Mouse (Mus musculus) neural tube, embryonic 12.5 days (tissue): ENCODE measurements at regions not wholly inside any gene's neighbourhood (a gene's known extent, or its start where the extent isn't known, plus 50 kb on each side); places are given as distances from the start of the nearest gene placed in this dataset.

Experiments
- ATAC-seq: fragments of 200-750 bp; cut with Nextera tagmentation; 2 replicates; pipeline ENCODE4 v1.8.0; 2017; ENCODE audit warnings: low read depth, mild to moderate bottlenecking, moderate TSS enrichment, moderate library complexity; ENCODE audit not compliant: low FRiP score
- H3K27ac ChIP-seq: fragments of 300-500 bp; sonication (generic); 2 replicates; pipeline ENCODE4 v1.5.1; 2016
- H3K27me3 ChIP-seq: fragments of 300-500 bp; sonication (generic); replicated peaks from 2 replicates; pipeline ENCODE4 v1.6.1; 2016; ENCODE audit warnings: mild to moderate bottlenecking
- H3K36me3 ChIP-seq: fragments of 300-500 bp; sonication (generic); 2 replicates; pipeline ENCODE4 v1.6.1; 2016; ENCODE audit warnings: mild to moderate bottlenecking
- H3K4me1 ChIP-seq: fragments of 300-500 bp; sonication (generic); 2 replicates; pipeline ENCODE4 v1.6.1; 2016
- H3K4me2 ChIP-seq: fragments of 300-500 bp; sonication (generic); replicated peaks from 2 replicates; pipeline ENCODE4 v1.6.1; 2016; ENCODE audit warnings: mild to moderate bottlenecking
- H3K4me3 ChIP-seq: fragments of 300-500 bp; sonication (generic); 2 replicates; pipeline ENCODE4 v1.5.1; 2016
- H3K9ac ChIP-seq: fragments of 300-500 bp; sonication (generic); 2 replicates; pipeline ENCODE4 v1.6.1; 2016; ENCODE audit warnings: mild to moderate bottlenecking
- H3K9me3 ChIP-seq: fragments of 300-500 bp; sonication (generic); 2 replicates; pipeline ENCODE4 v1.6.1; 2016; ENCODE audit warnings: mild to moderate bottlenecking
- WGBS: fragments of 180-500 bp; shearing (Covaris S2); methylation state at CpG from one replicate; pipeline ENCODE4 v1.1.7; 2016; 5-methylcytosine and 5-hydroxymethylcytosine counted together

- no peak for ATAC-seq
- no peak overlapping the region for H3K9ac ChIP-seq
- 41% methylated on average over 13 of the region's 13 CpGs for WGBS
- H3K27me3 ChIP-seq: no peaks in the 10 kb centered on the region
- H3K4me2 ChIP-seq: no peak overlapping the region
- H3K9me3 ChIP-seq: no peaks in the 10 kb centered on the region
- no peaks in the 10 kb centered on the region for H3K36me3 ChIP-seq
- H3K27ac ChIP-seq: no peak overlapping the region
- H3K4me1 ChIP-seq: no peaks in the 10 kb centered on the region
- no peak overlapping the region for H3K4me3 ChIP-seq
Measured at GRCm38 (mm10) chr8:88417307-88418095, 55.5 kb upstream of the Brd7 start.

- H3K4me3 ChIP-seq: no peak overlapping the region
- WGBS: 88% methylated on average over 2 of the region's 2 CpGs
- no peak overlapping the region for H3K27ac ChIP-seq
- H3K9ac ChIP-seq: no peak overlapping the region
- no peaks in the 10 kb centered on the region for H3K27me3 ChIP-seq
- no peaks in the 10 kb centered on the region for H3K4me1 ChIP-seq
- no peaks in the 10 kb centered on the region for H3K9me3 ChIP-seq
- no peaks in the 10 kb centered on the region for H3K36me3 ChIP-seq
- no peak for ATAC-seq
- H3K4me2 ChIP-seq: no peak overlapping the region
Measured at GRCm38 (mm10) chr8:88423264-88423663, 61.3 kb upstream of the Brd7 start.

- ATAC-seq: no peak
- Histone ChIP-seq H3K27me3 (no peaks in the 10 kb centered on the region), H3K9me3 (no peaks in the 10 kb centered on the region), H3K4me2 (no peak overlapping the region), H3K27ac (no peak overlapping the region), H3K9ac (no peak overlapping the region), H3K4me1 (no peaks in the 10 kb centered on the region), H3K36me3 (no peaks in the 10 kb centered on the region), H3K4me3 (no peak overlapping the region)
- WGBS: 75% methylated on average over 5 of the region's 5 CpGs
Measured at GRCm38 (mm10) chr8:88428560-88428959, 66.6 kb upstream of the Brd7 start.

GRCm38 (mm10) chr8:88431389-88431788 lies 69.4 kb upstream of the Brd7 start:
- no peaks in the 10 kb centered on the region for H3K9me3 ChIP-seq
- H3K27ac ChIP-seq: no peak overlapping the region
- H3K27me3 ChIP-seq: 0 out of 2 replicates have a peak, but pooled peaks cover 7% of the 10 kb centered on the region
- WGBS: 46% methylated on average over 6 of the region's 6 CpGs
- no peaks in the 10 kb centered on the region for H3K4me1 ChIP-seq
- no peaks in the 10 kb centered on the region for H3K36me3 ChIP-seq
- H3K4me3 ChIP-seq: no peak overlapping the region
- H3K4me2 ChIP-seq: no peak overlapping the region
- ATAC-seq: no peak
- no peak overlapping the region for H3K9ac ChIP-seq

GRCm38 (mm10) chr8:88435686-88436085 lies 73.7 kb upstream of the Brd7 start:
- no peak overlapping the region for H3K27ac ChIP-seq
- H3K27me3 ChIP-seq: 0 out of 2 replicates have a peak, but pooled peaks cover 7% of the 10 kb centered on the region
- H3K4me3 ChIP-seq: no peak overlapping the region
- H3K9ac ChIP-seq: no peak overlapping the region
- no peaks in the 10 kb centered on the region for H3K36me3 ChIP-seq
- ATAC-seq: no peak
- H3K4me1 ChIP-seq: 0 out of 2 replicates have a peak, but pooled peaks cover 7% of the 10 kb centered on the region
- no peak overlapping the region for H3K4me2 ChIP-seq
- no peaks in the 10 kb centered on the region for H3K9me3 ChIP-seq
- 90% methylated on average over 2 of the region's 2 CpGs for WGBS

- Histone ChIP-seq H3K9ac (no peak overlapping the region), H3K36me3 (no peaks in the 10 kb centered on the region), H3K4me3 (no peak overlapping the region), H3K27me3 (0 out of 2 replicates have a peak, but pooled peaks cover 6% of the 10 kb centered on the region), H3K9me3 (no peaks in the 10 kb centered on the region), H3K27ac (no peak overlapping the region), H3K4me2 (no peak overlapping the region), H3K4me1 (0 out of 2 replicates have a peak, but pooled peaks cover 7% of the 10 kb centered on the region)
- no peak for ATAC-seq
- WGBS: 81% methylated on average over 15 of the region's 15 CpGs
Measured at GRCm38 (mm10) chr8:88440219-88440618, 78.2 kb upstream of the Brd7 start.

- no peak overlapping the region for H3K4me3 ChIP-seq
- no peaks in the 10 kb centered on the region for H3K9me3 ChIP-seq
- no peak for ATAC-seq
- H3K27me3 ChIP-seq: no peaks in the 10 kb centered on the region
- H3K27ac ChIP-seq: no peak overlapping the region
- 31% methylated on average over 1 of the region's 1 CpGs for WGBS
- H3K4me1 ChIP-seq: peaks cover 13% of the 10 kb centered on the region
- no peaks in the 10 kb centered on the region for H3K36me3 ChIP-seq
- H3K4me2 ChIP-seq: no peak overlapping the region
- no peak overlapping the region for H3K9ac ChIP-seq
Measured at GRCm38 (mm10) chr8:88443397-88443796, 77.8 kb upstream of the Nkd1 start.

GRCm38 (mm10) chr8:88447406-88447805 lies 73.7 kb upstream of the Nkd1 start:
- H3K9ac ChIP-seq: no peak overlapping the region

GRCm38 (mm10) chr8:88447844-88448535 lies 73.2 kb upstream of the Nkd1 start:
- H3K36me3 ChIP-seq: no peaks in the 10 kb centered on the region
- WGBS: 67% methylated on average over 8 of the region's 9 CpGs
- no peak overlapping the region for H3K4me2 ChIP-seq
- no peaks in the 10 kb centered on the region for H3K9me3 ChIP-seq
- peaks cover 26% of the 10 kb centered on the region for H3K27me3 ChIP-seq
- no peak overlapping the region for H3K27ac ChIP-seq
- no peak overlapping the region for H3K9ac ChIP-seq
- H3K4me1 ChIP-seq: peaks cover 32% of the 10 kb centered on the region
- no peak; the same call in 1 of the 2 replicates for ATAC-seq
- H3K4me3 ChIP-seq: no peak overlapping the region

More at GRCm38 (mm10) chr8:88447406-88447805, 73.7 kb upstream of the Nkd1 start:
- H3K9me3 ChIP-seq: no peaks in the 10 kb centered on the region
- no peak overlapping the region for H3K4me3 ChIP-seq
- peaks cover 20% of the 10 kb centered on the region for H3K27me3 ChIP-seq
- no peak overlapping the region for H3K4me2 ChIP-seq
- peak; percentile 65 for ATAC-seq
- H3K27ac ChIP-seq: no peak overlapping the region
- H3K4me1 ChIP-seq: peaks cover 32% of the 10 kb centered on the region
- H3K36me3 ChIP-seq: no peaks in the 10 kb centered on the region
- 47% methylated on average over 6 of the region's 6 CpGs for WGBS

- no peak overlapping the region for H3K4me3 ChIP-seq
- H3K9ac ChIP-seq: no peak overlapping the region
- H3K9me3 ChIP-seq: no peaks in the 10 kb centered on the region
- 91% methylated on average over 9 of the region's 9 CpGs for WGBS
- peaks cover 39% of the 10 kb centered on the region for H3K4me1 ChIP-seq
- no peak overlapping the region for H3K4me2 ChIP-seq
- no peak for ATAC-seq
- H3K27me3 ChIP-seq: peaks cover 30% of the 10 kb centered on the region
- no peaks in the 10 kb centered on the region for H3K36me3 ChIP-seq
- no peak overlapping the region for H3K27ac ChIP-seq
Measured at GRCm38 (mm10) chr8:88449001-88449400, 72.2 kb upstream of the Nkd1 start.

GRCm38 (mm10) chr8:88449534-88449933 lies 71.6 kb upstream of the Nkd1 start:
- ATAC-seq: no peak
- no peaks in the 10 kb centered on the region for H3K36me3 ChIP-seq
- no peak overlapping the region for H3K4me2 ChIP-seq
- H3K27me3 ChIP-seq: peaks cover 30% of the 10 kb centered on the region
- peaks cover 44% of the 10 kb centered on the region for H3K4me1 ChIP-seq
- no peak overlapping the region for H3K4me3 ChIP-seq
- H3K27ac ChIP-seq: no peak overlapping the region
- no peaks in the 10 kb centered on the region for H3K9me3 ChIP-seq
- H3K9ac ChIP-seq: no peak overlapping the region
- WGBS: 75% methylated on average over 5 of the region's 5 CpGs

- no peak for ATAC-seq
- peaks cover 30% of the 10 kb centered on the region for H3K27me3 ChIP-seq
- peaks cover 56% of the 10 kb centered on the region for H3K4me1 ChIP-seq
- peak overlapping the region; percentile 45 for H3K4me2 ChIP-seq
- no peak overlapping the region for H3K9ac ChIP-seq
- no peaks in the 10 kb centered on the region for H3K9me3 ChIP-seq
- H3K27ac ChIP-seq: no peak overlapping the region
- H3K36me3 ChIP-seq: no peaks in the 10 kb centered on the region
- 3% methylated on average over 26 of the region's 26 CpGs for WGBS
- no peak overlapping the region for H3K4me3 ChIP-seq
Measured at GRCm38 (mm10) chr8:88450864-88451657, 70.1 kb upstream of the Nkd1 start.
